Mouse (Mus musculus): ENCODE data around the gene Cldn10. TPM values are rescaled to one million over a fixed set of nuclear protein-coding genes. Genes with fewer than 3 reads are reported as not detected.

Cldn10 gene
- polyA plus RNA-seq, 1 experiment from 2014 or later = 0.80 TPM

DNA sequence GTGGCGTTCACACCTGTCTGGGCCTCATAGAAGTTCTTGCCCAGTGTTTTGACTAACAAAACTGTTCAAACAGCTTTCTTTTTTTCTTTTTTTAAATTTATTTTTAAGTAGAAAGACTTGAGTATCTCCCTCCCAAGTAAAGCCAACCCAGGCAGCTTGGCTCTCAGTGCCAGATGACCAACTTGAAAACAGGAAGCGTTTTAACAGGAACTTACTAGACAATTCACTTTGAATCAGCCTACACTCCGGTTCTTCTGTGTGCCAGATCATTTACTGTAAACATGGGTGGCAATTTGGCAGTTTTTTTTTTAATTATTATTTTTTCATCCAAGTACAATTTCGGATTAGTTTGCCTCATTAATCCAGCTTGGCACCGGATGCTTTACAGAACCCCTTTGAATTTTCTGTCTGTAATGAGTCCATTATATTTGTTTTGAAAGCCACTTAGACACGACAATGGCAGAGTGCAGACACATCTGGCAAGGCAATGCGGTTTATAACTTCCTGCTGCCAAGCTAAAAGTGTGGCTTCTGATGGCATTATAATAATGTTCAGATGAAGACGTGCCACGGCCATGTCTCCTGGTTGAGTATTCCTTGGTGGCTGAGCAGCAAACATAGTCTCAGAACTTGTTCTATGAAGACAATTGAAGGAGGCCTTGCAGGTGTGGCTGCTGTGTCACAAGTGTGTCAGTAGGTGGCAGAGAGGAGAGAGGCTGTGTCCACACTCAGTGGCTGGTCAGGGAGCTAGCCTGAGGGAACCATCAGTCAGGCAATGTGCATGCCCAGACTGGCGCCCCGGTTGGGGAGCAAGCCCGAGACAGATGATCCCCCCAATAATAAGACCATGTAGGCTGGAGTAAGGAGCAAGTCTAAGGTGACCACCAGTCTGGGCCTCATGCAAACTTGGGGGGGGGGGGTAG is 12.9 kb upstream of the Cldn10 start:
- no peak for ATAC-seq
- 65% methylated on average over 12 of the region's 12 CpGs for WGBS
- no peaks in the 10 kb centered on the region for H3K27me3 ChIP-seq (replicated peaks; ENCODE audit: control insufficient read depth, insufficient read depth, low read length)
- H3K27ac ChIP-seq (ENCODE audit: low read depth, low read length) = no peak overlapping the region
- H3K36me3 ChIP-seq (ENCODE audit: control insufficient read depth, insufficient read depth, low read length) = no peaks in the 10 kb centered on the region
- H3K4me2 ChIP-seq (ENCODE audit: low read length) = no peak overlapping the region
- no peak overlapping the region for H3K4me3 ChIP-seq (ENCODE audit: low read depth, low read length)
- H3K4me1 ChIP-seq (ENCODE audit: control insufficient read depth, insufficient read depth, low read length) = no peaks in the 10 kb centered on the region
- H3K9me3 ChIP-seq (replicated peaks; ENCODE audit: control insufficient read depth, low read length) = no peaks in the 10 kb centered on the region
- no peak overlapping the region for H3K9ac ChIP-seq (ENCODE audit: low read length)
- DNase-seq (ENCODE audit: low spot score) = peak; percentile 33

DNA sequence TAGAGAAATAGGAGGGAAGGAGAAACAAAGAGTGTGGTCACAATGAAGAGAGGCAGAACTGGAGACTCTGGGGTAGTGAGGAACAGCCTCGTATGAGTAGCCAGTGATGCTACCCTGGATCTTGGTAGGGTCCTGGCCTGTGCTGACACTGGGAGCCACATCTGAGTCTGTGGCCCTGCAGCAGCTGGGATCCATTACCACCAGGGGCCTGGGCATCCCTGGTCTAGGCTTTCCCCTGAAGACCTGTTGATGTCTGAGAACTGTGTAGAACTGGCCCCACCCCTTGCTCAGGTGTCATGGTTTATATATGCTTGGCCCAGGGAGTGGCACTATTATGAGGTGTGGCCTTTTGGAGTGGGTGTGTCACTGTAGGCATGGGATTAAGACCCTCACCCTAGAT is 12.2 kb upstream of the Cldn10 start:
- no peak for DNase-seq (ENCODE audit: low spot score)
- Histone ChIP-seq H3K4me1 (ENCODE audit: control insufficient read depth, insufficient read depth, low read length) (no peaks in the 10 kb centered on the region), H3K36me3 (ENCODE audit: control insufficient read depth, insufficient read depth, low read length) (no peaks in the 10 kb centered on the region), H3K4me2 (ENCODE audit: low read length) (no peak overlapping the region), H3K9me3 (replicated peaks; ENCODE audit: control insufficient read depth, low read length) (no peaks in the 10 kb centered on the region), H3K27ac (ENCODE audit: low read depth, low read length) (no peak overlapping the region), H3K27me3 (replicated peaks; ENCODE audit: control insufficient read depth, insufficient read depth, low read length) (no peaks in the 10 kb centered on the region), H3K9ac (ENCODE audit: low read length) (no peak overlapping the region), H3K4me3 (ENCODE audit: low read depth, low read length) (no peak overlapping the region)
- no peak for ATAC-seq
- WGBS = 100% methylated on average over 1 of the region's 1 CpGs

DNA sequence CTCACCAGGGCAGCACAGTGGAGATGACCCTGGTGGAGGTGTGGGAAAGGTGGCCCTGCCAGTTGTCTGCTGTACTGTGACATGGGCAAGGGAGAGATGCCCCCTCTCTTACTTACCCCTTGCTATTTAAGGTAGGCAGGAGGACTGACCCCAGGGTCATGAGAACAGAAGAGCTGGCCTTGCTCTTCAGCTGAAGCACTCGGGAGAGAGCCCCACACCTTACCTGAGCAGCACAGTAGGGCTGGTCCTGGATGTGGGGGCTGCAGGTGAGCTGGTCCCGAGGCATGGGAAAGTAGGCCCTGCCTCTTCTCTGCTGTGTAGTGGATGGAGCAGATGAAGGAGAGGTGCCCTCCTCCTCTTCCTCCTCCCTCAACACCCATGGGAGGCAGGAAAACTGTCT is 11.3 kb upstream of the Cldn10 start:
- Histone ChIP-seq H3K4me1 (ENCODE audit: control insufficient read depth, insufficient read depth, low read length) (no peaks in the 10 kb centered on the region), H3K36me3 (ENCODE audit: control insufficient read depth, insufficient read depth, low read length) (no peaks in the 10 kb centered on the region), H3K9me3 (replicated peaks; ENCODE audit: control insufficient read depth, low read length) (no peaks in the 10 kb centered on the region), H3K27ac (ENCODE audit: low read depth, low read length) (no peak overlapping the region), H3K4me3 (ENCODE audit: low read depth, low read length) (no peak overlapping the region), H3K9ac (ENCODE audit: low read length) (no peak overlapping the region), H3K27me3 (replicated peaks; ENCODE audit: control insufficient read depth, insufficient read depth, low read length) (no peaks in the 10 kb centered on the region), H3K4me2 (ENCODE audit: low read length) (no peak overlapping the region)
- WGBS = 90% methylated on average over 2 of the region's 2 CpGs
- ATAC-seq (no peak), DNase-seq (ENCODE audit: low spot score) (no peak)

DNA sequence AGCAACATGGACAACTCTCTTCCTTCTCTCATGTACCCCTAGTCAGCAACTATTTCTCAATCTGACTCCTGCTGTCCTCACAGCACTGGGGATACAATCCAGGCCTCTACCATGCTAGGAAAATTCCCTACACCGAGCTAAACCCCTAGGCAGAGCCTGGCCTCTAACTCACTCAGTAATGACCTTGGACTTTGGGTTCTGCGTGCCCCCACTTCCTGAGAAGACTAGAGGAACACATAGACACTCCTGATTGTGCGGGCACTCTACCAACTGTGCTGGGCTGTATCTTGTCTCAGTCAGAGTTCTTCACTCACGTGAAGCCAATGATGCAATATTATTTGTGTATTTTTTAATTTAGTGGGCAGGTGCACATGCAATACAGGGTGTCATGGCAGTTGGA is 10.2 kb upstream of the Cldn10 start:
- Histone ChIP-seq H3K36me3 (ENCODE audit: control insufficient read depth, insufficient read depth, low read length) (no peaks in the 10 kb centered on the region), H3K4me1 (ENCODE audit: control insufficient read depth, insufficient read depth, low read length) (no peaks in the 10 kb centered on the region), H3K27ac (ENCODE audit: low read depth, low read length) (no peak overlapping the region), H3K4me3 (ENCODE audit: low read depth, low read length) (no peak overlapping the region), H3K9me3 (replicated peaks; ENCODE audit: control insufficient read depth, low read length) (no peaks in the 10 kb centered on the region), H3K27me3 (replicated peaks; ENCODE audit: control insufficient read depth, insufficient read depth, low read length) (no peaks in the 10 kb centered on the region), H3K9ac (ENCODE audit: low read length) (no peak overlapping the region), H3K4me2 (ENCODE audit: low read length) (no peak overlapping the region)
- WGBS = 93% methylated on average over 4 of the region's 4 CpGs
- ATAC-seq (no peak), DNase-seq (ENCODE audit: low spot score) (no peak)

DNA sequence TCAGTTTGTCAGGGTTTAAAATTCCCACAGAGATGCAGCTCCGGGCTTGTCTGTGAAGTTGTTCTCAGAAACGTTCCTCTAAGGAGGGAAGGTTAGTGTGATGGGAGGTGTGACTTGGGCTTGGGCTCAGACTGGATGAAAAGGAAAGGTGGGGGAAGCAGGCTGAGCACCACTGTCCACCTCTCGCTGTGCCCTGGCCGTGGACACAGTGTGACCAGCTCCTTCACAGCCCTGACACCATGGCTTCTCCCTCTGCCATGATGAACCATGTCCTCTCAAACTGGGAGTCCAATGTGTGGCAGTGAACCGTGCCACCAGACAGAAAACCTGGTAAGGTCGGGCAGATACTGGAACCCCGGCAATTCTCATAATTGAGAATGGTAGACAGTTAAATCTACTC is 6.1 kb upstream of the Cldn10 start:
- ATAC-seq (no peak), DNase-seq (ENCODE audit: low spot score) (no peak)
- H3K27ac ChIP-seq (ENCODE audit: low read depth, low read length) = no peak overlapping the region
- H3K4me3 ChIP-seq (ENCODE audit: low read depth, low read length) = no peak overlapping the region
- no peaks in the 10 kb centered on the region for H3K27me3 ChIP-seq (replicated peaks; ENCODE audit: control insufficient read depth, insufficient read depth, low read length)
- WGBS = 87% methylated on average over 7 of the region's 7 CpGs
- no peaks in the 10 kb centered on the region for H3K36me3 ChIP-seq (ENCODE audit: control insufficient read depth, insufficient read depth, low read length)
- no peaks in the 10 kb centered on the region for H3K4me1 ChIP-seq (ENCODE audit: control insufficient read depth, insufficient read depth, low read length)
- no peak overlapping the region for H3K4me2 ChIP-seq (ENCODE audit: low read length)
- H3K9me3 ChIP-seq (replicated peaks; ENCODE audit: control insufficient read depth, low read length) = no peaks in the 10 kb centered on the region
- H3K9ac ChIP-seq (ENCODE audit: low read length) = no peak overlapping the region

DNA sequence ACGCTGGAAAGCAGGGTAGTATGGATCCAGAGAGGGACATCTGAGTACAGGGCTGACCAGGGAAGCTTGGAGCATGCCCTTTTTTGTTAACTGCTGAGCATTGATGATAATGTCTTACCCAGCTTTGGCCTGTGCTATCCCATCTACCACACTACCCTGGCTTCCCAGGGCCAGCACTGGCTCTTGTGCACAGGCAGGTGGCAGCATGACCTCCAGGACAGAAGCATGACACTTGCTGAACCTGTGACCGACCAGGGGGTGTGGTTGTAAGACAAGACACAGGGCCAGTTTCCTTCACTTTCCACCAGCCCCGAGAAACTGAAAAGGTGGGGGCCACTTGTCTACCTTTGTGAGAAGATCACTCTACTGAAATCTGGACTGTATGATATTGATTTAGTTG is 5.5 kb upstream of the Cldn10 start:
- H3K4me2 ChIP-seq (ENCODE audit: low read length) = no peak overlapping the region
- no peak overlapping the region for H3K9ac ChIP-seq (ENCODE audit: low read length)
- no peaks in the 10 kb centered on the region for H3K4me1 ChIP-seq (ENCODE audit: control insufficient read depth, insufficient read depth, low read length)
- no peak overlapping the region for H3K4me3 ChIP-seq (ENCODE audit: low read depth, low read length)
- H3K36me3 ChIP-seq (ENCODE audit: control insufficient read depth, insufficient read depth, low read length) = no peaks in the 10 kb centered on the region
- no peaks in the 10 kb centered on the region for H3K9me3 ChIP-seq (replicated peaks; ENCODE audit: control insufficient read depth, low read length)
- DNase-seq (ENCODE audit: low spot score) (no peak), ATAC-seq (no peak)
- WGBS = 70% methylated on average over 3 of the region's 3 CpGs
- H3K27ac ChIP-seq (ENCODE audit: low read depth, low read length) = no peak overlapping the region
- H3K27me3 ChIP-seq (replicated peaks; ENCODE audit: control insufficient read depth, insufficient read depth, low read length) = no peaks in the 10 kb centered on the region

DNA sequence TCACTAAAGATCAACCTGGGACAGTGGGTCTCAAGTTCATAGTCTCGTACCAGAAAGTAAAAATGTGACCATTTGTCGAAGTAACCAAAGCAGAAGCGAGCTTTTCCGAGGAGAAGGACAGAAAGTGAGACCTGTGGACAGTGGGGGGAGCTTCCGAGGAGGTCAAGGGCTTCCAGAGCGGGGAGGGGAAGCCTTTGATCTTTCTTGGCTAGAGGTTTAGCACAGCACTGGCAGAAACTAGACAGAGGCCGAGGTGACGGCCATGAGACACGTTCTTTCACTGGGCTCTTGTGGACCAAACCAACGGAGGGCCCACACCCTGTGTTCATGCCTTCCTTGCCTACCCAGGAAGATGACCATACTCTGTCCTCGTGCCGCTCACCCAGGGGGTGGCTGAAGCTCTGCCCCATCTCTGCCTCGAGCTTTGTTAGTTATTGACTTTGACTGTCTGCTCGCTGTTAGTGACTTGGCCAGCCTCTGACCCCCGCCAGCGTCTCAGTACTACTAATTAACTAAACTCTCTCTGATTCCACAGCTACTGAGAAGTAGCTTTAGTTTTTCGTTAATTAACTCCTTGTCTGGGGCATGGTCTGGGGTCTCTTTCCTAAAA is 4.3 kb upstream of the Cldn10 start:
- H3K4me3 ChIP-seq (ENCODE audit: low read depth, low read length) = no peak overlapping the region
- ATAC-seq = no peak

DNA sequence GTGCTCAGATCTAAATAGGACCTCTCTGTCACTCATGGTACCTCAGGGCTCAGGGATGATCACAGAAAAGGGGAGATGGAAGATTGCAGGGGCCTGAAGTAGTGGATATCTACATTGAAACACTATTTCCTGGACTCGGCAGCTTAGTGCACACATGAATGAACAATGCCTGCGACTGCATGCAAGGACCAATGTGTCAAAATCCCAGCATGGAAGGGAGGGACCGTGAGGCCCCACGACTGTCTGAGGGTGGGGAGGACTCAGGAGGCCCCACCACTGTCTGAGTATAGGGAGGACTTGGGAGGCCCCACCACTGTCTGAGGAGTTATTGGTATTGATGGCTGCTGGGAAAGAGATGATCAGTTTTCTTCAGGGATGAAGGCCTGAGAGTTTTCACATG is 2.5 kb downstream of the Cldn10 start:
- no peak overlapping the region for H3K27ac ChIP-seq (ENCODE audit: low read depth, low read length)
- peaks cover 2% of the 10 kb centered on the region; the same call in 1 of the 2 replicates for H3K4me1 ChIP-seq (ENCODE audit: control insufficient read depth, insufficient read depth, low read length)
- DNase-seq (ENCODE audit: low spot score) (no peak), ATAC-seq (no peak)
- H3K4me2 ChIP-seq (ENCODE audit: low read length) = no peak overlapping the region
- H3K9me3 ChIP-seq (replicated peaks; ENCODE audit: control insufficient read depth, low read length) = no peaks in the 10 kb centered on the region
- H3K36me3 ChIP-seq (ENCODE audit: control insufficient read depth, insufficient read depth, low read length) = no peaks in the 10 kb centered on the region
- H3K4me3 ChIP-seq (ENCODE audit: low read depth, low read length) = no peak overlapping the region
- no peaks in the 10 kb centered on the region for H3K27me3 ChIP-seq (replicated peaks; ENCODE audit: control insufficient read depth, insufficient read depth, low read length)
- 65% methylated on average over 4 of the region's 4 CpGs for WGBS
- no peak overlapping the region for H3K9ac ChIP-seq (ENCODE audit: low read length)

More for the DNA sequence above, 4.3 kb upstream of the Cldn10 start:
- no peak overlapping the region for H3K27ac ChIP-seq (ENCODE audit: low read depth, low read length)
- no peak for DNase-seq (ENCODE audit: low spot score)
- H3K9me3 ChIP-seq (replicated peaks; ENCODE audit: control insufficient read depth, low read length) = no peaks in the 10 kb centered on the region
- no peaks in the 10 kb centered on the region for H3K4me1 ChIP-seq (ENCODE audit: control insufficient read depth, insufficient read depth, low read length)
- 59% methylated on average over 17 of the region's 17 CpGs for WGBS
- no peak overlapping the region for H3K4me2 ChIP-seq (ENCODE audit: low read length)
- no peaks in the 10 kb centered on the region for H3K36me3 ChIP-seq (ENCODE audit: control insufficient read depth, insufficient read depth, low read length)
- no peak overlapping the region for H3K9ac ChIP-seq (ENCODE audit: low read length)
- no peaks in the 10 kb centered on the region for H3K27me3 ChIP-seq (replicated peaks; ENCODE audit: control insufficient read depth, insufficient read depth, low read length)

DNA sequence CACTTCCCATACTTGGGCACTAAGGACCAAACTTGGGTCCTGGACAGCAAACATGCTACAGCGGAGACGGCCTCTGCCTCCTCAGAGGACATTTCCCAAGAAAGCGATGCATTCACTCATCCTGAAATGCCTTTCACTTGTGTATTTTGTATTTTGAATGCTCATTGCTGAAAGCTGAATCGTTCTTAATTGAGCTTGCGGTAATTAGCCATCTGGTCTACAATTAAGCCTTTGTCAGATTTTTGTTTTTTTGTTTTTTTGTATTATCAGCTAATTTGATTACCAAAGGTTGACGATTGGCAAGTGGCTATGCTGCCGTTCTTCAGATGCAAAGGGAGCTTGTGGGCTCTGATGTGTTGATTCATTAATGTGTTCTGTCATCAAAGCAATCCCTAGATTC is 5.2 kb downstream of the Cldn10 start:
- 0 out of 2 replicates have a peak, but pooled peaks cover 4% of the 10 kb centered on the region for H3K27me3 ChIP-seq (replicated peaks; ENCODE audit: control insufficient read depth, insufficient read depth, low read length)
- DNase-seq (ENCODE audit: low spot score) (peak; percentile 69), ATAC-seq (peak; percentile 46; the same call in 1 of the 2 replicates)
- no peak overlapping the region for H3K9ac ChIP-seq (ENCODE audit: low read length)
- H3K36me3 ChIP-seq (ENCODE audit: control insufficient read depth, insufficient read depth, low read length) = no peaks in the 10 kb centered on the region
- H3K4me2 ChIP-seq (ENCODE audit: low read length) = no peak overlapping the region
- no peak overlapping the region for H3K4me3 ChIP-seq (ENCODE audit: low read depth, low read length)
- H3K27ac ChIP-seq (ENCODE audit: low read depth, low read length) = no peak overlapping the region
- H3K9me3 ChIP-seq (replicated peaks; ENCODE audit: control insufficient read depth, low read length) = no peaks in the 10 kb centered on the region
- H3K4me1 ChIP-seq (ENCODE audit: control insufficient read depth, insufficient read depth, low read length) = peaks cover 2% of the 10 kb centered on the region; the same call in 1 of the 2 replicates
- WGBS = 24% methylated on average over 7 of the region's 7 CpGs

Measured in forebrain, embryonic 14.5 days (tissue).